Mouse (Mus musculus): Measurements from ENCODE around the gene Selenbp2. TPM values are rescaled to one million over a fixed set of nuclear protein-coding genes. Genes with fewer than 3 reads are reported as not detected.
"Not testable (repeated sequence)": the region's sequence is repeated elsewhere in the genome, so short reads cannot be mapped to it uniquely, and the experiment has no call there.

Gene Selenbp2
- polyA plus RNA-seq, 1 experiment from 2014 or later: 9.3 TPM

DNA sequence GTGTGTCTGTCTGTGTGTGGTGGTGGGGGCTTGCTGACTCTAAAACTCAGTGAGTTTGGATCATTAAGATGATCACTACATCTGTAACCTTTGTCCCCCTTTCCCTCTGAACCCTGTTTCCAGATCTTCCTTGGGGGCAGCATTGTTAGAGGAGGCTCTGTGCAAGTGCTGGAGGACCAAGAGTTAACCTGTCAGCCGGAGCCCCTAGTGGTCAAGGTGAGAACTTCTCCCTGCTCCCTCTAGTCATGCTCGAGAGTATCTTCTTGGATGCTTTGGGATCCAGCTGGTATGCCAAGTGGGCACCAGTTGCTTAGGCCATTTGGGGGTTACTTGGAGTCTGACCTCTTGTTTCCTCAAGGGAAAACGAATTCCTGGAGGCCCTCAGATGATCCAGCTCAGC lies 10.0 kb downstream of the Selenbp2 start:
- not testable (repeated sequence) for H3K4me1 ChIP-seq (ENCODE audit: control insufficient read depth, insufficient read depth, low read length); ATAC-seq (ENCODE audit: insufficient read depth, low FRiP score); H3K27ac ChIP-seq (ENCODE audit: low read length); H3K9ac ChIP-seq (ENCODE audit: low read length); H3K4me2 ChIP-seq (ENCODE audit: low read depth, low read length); H3K9me3 ChIP-seq (replicated peaks; ENCODE audit: control insufficient read depth, low read length); H3K4me3 ChIP-seq (replicated peaks; ENCODE audit: low read length); H3K36me3 ChIP-seq (ENCODE audit: control insufficient read depth, insufficient read depth, low read length); H3K27me3 ChIP-seq (ENCODE audit: control insufficient read depth, insufficient read depth, low read length)
- WGBS: 26% methylated on average over 3 of the region's 3 CpGs

DNA sequence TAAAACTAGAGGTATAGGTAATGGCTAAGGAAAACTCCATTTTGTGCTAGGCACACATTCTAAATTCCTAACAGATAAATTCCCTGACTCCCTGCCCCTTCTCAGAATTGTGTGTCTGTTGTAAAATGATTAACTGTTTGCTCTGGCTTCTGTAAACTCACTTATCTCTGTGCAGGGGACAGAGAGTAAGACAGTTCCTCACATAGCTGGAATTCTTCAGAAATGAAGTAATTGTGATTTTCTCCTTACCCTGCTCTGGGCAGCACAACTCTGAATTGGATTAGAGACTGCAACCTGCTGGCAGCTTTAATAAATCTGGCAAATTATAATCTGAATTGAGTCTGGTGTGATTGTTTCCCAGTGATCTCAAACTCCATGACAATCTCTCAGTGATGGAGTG lies 17.2 kb downstream of the Selenbp2 start:
- not testable (repeated sequence) for H3K9ac ChIP-seq (ENCODE audit: low read length); ATAC-seq (ENCODE audit: insufficient read depth, low FRiP score); H3K27ac ChIP-seq (ENCODE audit: low read length); H3K4me1 ChIP-seq (ENCODE audit: control insufficient read depth, insufficient read depth, low read length); H3K4me3 ChIP-seq (replicated peaks; ENCODE audit: low read length); H3K36me3 ChIP-seq (ENCODE audit: control insufficient read depth, insufficient read depth, low read length); H3K4me2 ChIP-seq (ENCODE audit: low read depth, low read length); H3K9me3 ChIP-seq (replicated peaks; ENCODE audit: control insufficient read depth, low read length); H3K27me3 ChIP-seq (ENCODE audit: control insufficient read depth, insufficient read depth, low read length)

DNA sequence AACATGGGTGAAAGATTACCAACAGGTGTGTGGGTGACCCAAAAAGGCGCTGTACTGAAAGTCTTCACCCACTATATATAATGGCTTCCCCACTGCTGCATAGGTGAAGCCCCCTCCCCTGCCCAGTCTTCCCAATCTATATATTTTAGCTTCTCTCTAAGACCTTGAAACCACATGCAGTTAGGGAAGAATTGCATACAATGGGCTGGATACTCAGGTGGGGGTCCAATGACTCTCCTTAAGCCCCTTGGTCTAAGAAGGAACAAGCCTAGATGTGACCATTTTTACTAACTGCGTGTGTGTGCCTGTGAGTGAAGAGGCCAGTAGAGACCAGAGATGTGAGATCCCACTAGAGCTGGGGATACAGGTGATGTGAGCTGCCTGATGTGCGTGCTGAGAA lies 20.1 kb downstream of the Selenbp2 start:
- not testable (repeated sequence) for ATAC-seq (ENCODE audit: insufficient read depth, low FRiP score); H3K36me3 ChIP-seq (ENCODE audit: control insufficient read depth, insufficient read depth, low read length); H3K4me1 ChIP-seq (ENCODE audit: control insufficient read depth, insufficient read depth, low read length); H3K27me3 ChIP-seq (ENCODE audit: control insufficient read depth, insufficient read depth, low read length); H3K9ac ChIP-seq (ENCODE audit: low read length); H3K9me3 ChIP-seq (replicated peaks; ENCODE audit: control insufficient read depth, low read length); H3K27ac ChIP-seq (ENCODE audit: low read length); H3K4me3 ChIP-seq (replicated peaks; ENCODE audit: low read length); H3K4me2 ChIP-seq (ENCODE audit: low read depth, low read length)
- WGBS: 84% methylated on average over 3 of the region's 3 CpGs

DNA sequence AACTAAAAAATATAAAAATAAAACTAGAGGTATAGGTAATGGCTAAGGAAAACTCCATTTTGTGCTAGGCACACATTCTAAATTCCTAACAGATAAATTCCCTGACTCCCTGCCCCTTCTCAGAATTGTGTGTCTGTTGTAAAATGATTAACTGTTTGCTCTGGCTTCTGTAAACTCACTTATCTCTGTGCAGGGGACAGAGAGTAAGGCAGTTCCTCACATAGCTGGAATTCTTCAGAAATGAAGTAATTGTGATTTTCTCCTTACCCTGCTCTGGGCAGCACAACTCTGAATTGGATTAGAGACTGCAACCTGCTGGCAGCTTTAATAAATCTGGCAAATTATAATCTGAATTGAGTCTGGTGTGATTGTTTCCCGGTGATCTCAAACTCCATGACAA lies 24.9 kb downstream of the Selenbp2 start:
- H3K27ac ChIP-seq (ENCODE audit: low read length); ATAC-seq (ENCODE audit: insufficient read depth, low FRiP score); H3K9me3 ChIP-seq (replicated peaks; ENCODE audit: control insufficient read depth, low read length); H3K27me3 ChIP-seq (ENCODE audit: control insufficient read depth, insufficient read depth, low read length); H3K4me3 ChIP-seq (replicated peaks; ENCODE audit: low read length); H3K4me1 ChIP-seq (ENCODE audit: control insufficient read depth, insufficient read depth, low read length); H3K36me3 ChIP-seq (ENCODE audit: control insufficient read depth, insufficient read depth, low read length); H3K9ac ChIP-seq (ENCODE audit: low read length); H3K4me2 ChIP-seq (ENCODE audit: low read depth, low read length): not testable (repeated sequence)
- 35% methylated on average over 1 of the region's 1 CpGs for WGBS

DNA sequence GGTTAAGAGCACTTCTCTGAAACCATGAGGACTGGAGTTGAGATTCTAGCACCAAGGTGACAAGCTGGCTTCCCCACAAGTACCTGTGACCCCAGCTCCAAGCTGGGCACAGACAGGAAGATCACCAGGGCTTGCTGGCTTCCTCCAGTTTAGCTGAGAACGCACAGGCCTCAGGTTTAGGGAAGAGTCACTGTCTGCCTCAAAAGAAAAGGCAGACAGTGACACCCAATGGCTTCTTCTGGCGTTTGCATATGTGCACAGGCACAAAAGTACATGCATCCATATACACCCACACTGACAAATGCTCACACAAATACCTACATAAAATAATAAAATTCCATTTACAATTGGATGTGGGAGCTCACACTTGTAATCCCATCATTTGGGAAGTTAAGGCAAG lies 30.3 kb downstream of the Selenbp2 start:
- H3K9me3 ChIP-seq (replicated peaks; ENCODE audit: control insufficient read depth, low read length); H3K4me1 ChIP-seq (ENCODE audit: control insufficient read depth, insufficient read depth, low read length); ATAC-seq (ENCODE audit: insufficient read depth, low FRiP score); H3K27ac ChIP-seq (ENCODE audit: low read length); H3K36me3 ChIP-seq (ENCODE audit: control insufficient read depth, insufficient read depth, low read length); H3K4me2 ChIP-seq (ENCODE audit: low read depth, low read length); H3K9ac ChIP-seq (ENCODE audit: low read length); H3K4me3 ChIP-seq (replicated peaks; ENCODE audit: low read length); H3K27me3 ChIP-seq (ENCODE audit: control insufficient read depth, insufficient read depth, low read length): not testable (repeated sequence)
- 23% methylated on average over 2 of the region's 2 CpGs for WGBS

GRCm38 (mm10) chr3:94745691-94746090 lies 52.3 kb downstream of the Selenbp2 start:
- WGBS: 93% methylated on average over 17 of the region's 17 CpGs
- Histone ChIP-seq H3K36me3 (ENCODE audit: control insufficient read depth, insufficient read depth, low read length) (no peaks in the 10 kb centered on the region), H3K4me2 (ENCODE audit: low read depth, low read length) (no peak overlapping the region), H3K4me3 (replicated peaks; ENCODE audit: low read length) (no peak overlapping the region), H3K27me3 (ENCODE audit: control insufficient read depth, insufficient read depth, low read length) (no peaks in the 10 kb centered on the region), H3K9me3 (replicated peaks; ENCODE audit: control insufficient read depth, low read length) (no peaks in the 10 kb centered on the region), H3K9ac (ENCODE audit: low read length) (no peak overlapping the region), H3K27ac (ENCODE audit: low read length) (no peak overlapping the region), H3K4me1 (ENCODE audit: control insufficient read depth, insufficient read depth, low read length) (no peaks in the 10 kb centered on the region)
- no peak for ATAC-seq (ENCODE audit: insufficient read depth, low FRiP score)

Other genes with a start within 250 kb of the Selenbp2 start
- 0.41 and 0.56 TPM in 2 replicates for gene Oaz3, start 249.6 kb upstream of the Selenbp2 start, polyA plus RNA-seq (2015; fragmentation: Nextera tagmentation; extraction: Ambion mirVana)
- gene Celf3, start 215.3 kb upstream of the Selenbp2 start, polyA plus RNA-seq (2015; fragmentation: Nextera tagmentation; extraction: Ambion mirVana): 14.2 and 19.3 TPM in 2 replicates
- gene Riiad1, start 213.2 kb upstream of the Selenbp2 start, polyA plus RNA-seq (2015; fragmentation: Nextera tagmentation; extraction: Ambion mirVana): 1.6 and 3.4 TPM in 2 replicates
- 29.6 and 31.4 TPM in 2 replicates for gene Snx27, start 110.8 kb upstream of the Selenbp2 start, polyA plus RNA-seq (2015; fragmentation: Nextera tagmentation; extraction: Ambion mirVana)
- gene Gm10972, start 50.4 kb upstream of the Selenbp2 start, polyA plus RNA-seq (2015; fragmentation: Nextera tagmentation; extraction: Ambion mirVana): not detected in 2 replicates
- gene Tuft1, start 34.7 kb upstream of the Selenbp2 start, polyA plus RNA-seq (2015; fragmentation: Nextera tagmentation; extraction: Ambion mirVana): 17.0 and 23.2 TPM in 2 replicates
- gene Cgn, start 92.9 kb downstream of the Selenbp2 start, polyA plus RNA-seq (2015; fragmentation: Nextera tagmentation; extraction: Ambion mirVana): 47.9 and 54.0 TPM in 2 replicates
- 12.4 and 13.6 TPM in 2 replicates for gene Pogz, start 144.0 kb downstream of the Selenbp2 start, polyA plus RNA-seq (2015; fragmentation: Nextera tagmentation; extraction: Ambion mirVana)
- 277 and 282 TPM in 2 replicates for gene Psmb4, start 193.4 kb downstream of the Selenbp2 start, polyA plus RNA-seq (2015; fragmentation: Nextera tagmentation; extraction: Ambion mirVana)
- 132 and 144 TPM in 2 replicates for gene Selenbp1, start 239.5 kb downstream of the Selenbp2 start, polyA plus RNA-seq (2015; fragmentation: Nextera tagmentation; extraction: Ambion mirVana)